Mouse (Mus musculus) c-Kit-positive CD71-positive TER-119-positive erythroid progenitor cells, embryonic 14.5 days (primary cell): Measurements from ENCODE around the gene Xrcc6.

Experiments
- DNase-seq: peaks from one replicate; pipeline ENCODE4 v3.0.0-alpha.2; 2013; ENCODE audit warnings: low spot score

The Xrcc6 gene

DNA sequence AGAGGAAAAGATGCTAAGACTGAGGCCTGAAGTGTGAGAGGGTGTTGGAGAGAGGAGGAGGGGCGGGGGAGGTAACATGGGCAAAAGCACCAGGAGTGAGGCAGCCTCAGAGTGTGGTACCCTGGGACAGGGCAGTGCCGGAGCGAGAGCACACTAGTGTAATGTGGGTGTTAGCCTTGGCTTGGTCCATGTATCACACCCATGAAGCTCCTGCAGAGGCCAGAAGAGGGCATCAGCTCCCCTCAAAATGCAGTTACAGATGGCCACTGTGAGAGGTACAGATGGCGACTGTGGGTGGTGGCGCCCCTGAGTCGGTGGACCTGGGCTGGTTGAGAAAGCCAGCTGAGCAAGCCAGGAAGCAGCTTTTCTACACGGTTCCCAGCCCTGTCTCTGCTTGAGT lies 93.5 kb downstream of the Xrcc6 start:
- DNase-seq = no peak

DNA sequence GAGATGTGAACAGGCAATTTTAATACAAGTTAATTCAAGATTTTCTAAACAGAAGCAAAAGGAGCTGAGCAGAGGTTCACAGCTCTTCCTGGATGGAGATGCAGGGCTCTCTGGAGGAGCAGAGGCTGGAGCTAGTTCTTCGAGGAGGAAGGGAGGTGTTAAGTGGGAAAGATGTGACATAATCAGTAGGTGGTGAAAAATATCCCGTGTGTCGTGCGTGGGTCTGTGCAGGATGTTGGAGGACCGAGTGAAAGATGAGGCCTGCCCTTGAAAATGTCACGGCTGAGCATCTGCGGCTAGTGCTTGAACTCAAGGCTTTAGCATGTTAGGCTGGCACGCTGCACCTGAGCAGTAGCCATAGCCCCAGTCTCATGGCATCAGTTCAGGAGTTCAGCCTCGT lies 98.0 kb downstream of the Xrcc6 start:
- no peak for DNase-seq

DNA sequence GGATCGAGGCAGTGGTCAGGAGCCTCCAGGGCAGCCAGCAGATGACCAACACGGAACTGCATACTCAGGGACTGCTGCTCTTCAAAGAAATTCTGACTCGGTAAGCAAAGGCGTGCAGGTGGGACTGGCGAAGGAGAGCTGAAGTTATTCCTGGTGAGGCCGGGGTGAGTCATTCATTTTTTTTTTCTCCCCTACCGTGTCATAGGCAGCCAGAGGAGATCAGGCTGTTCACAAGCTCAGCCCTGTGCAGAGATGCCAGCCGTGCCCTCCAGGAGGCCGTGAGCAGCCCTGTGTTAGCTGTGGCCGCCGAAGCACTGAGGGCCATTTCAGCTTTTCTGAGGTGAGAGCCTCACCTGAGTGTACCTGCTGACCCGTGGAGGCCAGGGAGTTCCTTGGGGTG lies 98.5 kb downstream of the Xrcc6 start:
- no peak for DNase-seq

DNA sequence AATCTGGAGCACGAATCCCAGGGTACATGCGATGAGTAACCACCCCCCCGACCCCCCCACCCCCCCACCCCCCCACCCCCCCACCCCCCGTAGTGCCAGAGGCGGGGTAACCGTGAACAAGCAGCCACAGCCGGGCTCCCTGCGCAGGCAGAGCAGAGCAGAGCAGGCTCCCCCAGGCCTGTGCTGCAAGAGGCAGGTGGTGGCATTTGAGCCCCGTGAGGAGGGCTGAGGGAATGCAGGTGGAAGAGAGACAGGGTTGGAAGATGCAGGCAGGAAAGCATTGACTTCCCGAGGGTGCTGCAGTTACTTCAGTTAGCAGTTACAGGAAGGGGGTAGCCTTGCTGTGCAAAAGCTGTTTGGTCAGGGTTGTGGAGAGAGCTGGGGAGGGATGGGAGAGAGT lies 99.6 kb downstream of the Xrcc6 start:
- no peak for DNase-seq
